Mouse (Mus musculus) forebrain, embryonic 16.5 days (tissue): ENCODE measurements at regions not wholly inside any gene's neighbourhood (a gene's known extent, or its start where the extent isn't known, plus 50 kb on each side); places are given as distances from the start of the nearest gene placed in this dataset.
"Not testable (repeated sequence)": the region's sequence is repeated elsewhere in the genome, so short reads cannot be mapped to it uniquely, and the experiment has no call there.

Source experiments
- ATAC-seq: fragments of 200-750 bp; cut with Nextera tagmentation; 2 replicates; pipeline ENCODE4 v1.8.0; 2017; ENCODE audit warnings: mild to moderate bottlenecking, moderate library complexity
- H3K27ac ChIP-seq: fragments of 300-500 bp; sonication (generic); 2 replicates; pipeline ENCODE4 v1.5.1; 2014; ENCODE audit warnings: low read length, control low read depth
- H3K27me3 ChIP-seq: fragments of 300-500 bp; sonication (generic); replicated peaks from 2 replicates; pipeline ENCODE4 v1.6.1; 2014; ENCODE audit warnings: low read length; ENCODE audit not compliant: control insufficient read depth, insufficient read depth
- H3K36me3 ChIP-seq: fragments of 300-500 bp; sonication (generic); 2 replicates; pipeline ENCODE4 v1.6.1; 2014; ENCODE audit not compliant: control insufficient read depth, insufficient read depth
- H3K4me1 ChIP-seq: fragments of 300-500 bp; sonication (generic); replicated peaks from 2 replicates; pipeline ENCODE4 v1.6.1; 2014; ENCODE audit warnings: low read length; ENCODE audit not compliant: control insufficient read depth, insufficient read depth
- H3K4me2 ChIP-seq: fragments of 300-500 bp; sonication (generic); 2 replicates; pipeline ENCODE4 v1.6.1; 2014; ENCODE audit warnings: mild to moderate bottlenecking, low read length, control low read depth
- H3K4me3 ChIP-seq: fragments of 300-500 bp; sonication (generic); replicated peaks from 2 replicates; pipeline ENCODE4 v1.5.1; 2014; ENCODE audit warnings: mild to moderate bottlenecking, low read length, control low read depth
- H3K9ac ChIP-seq: fragments of 300-500 bp; sonication (generic); replicated peaks from 2 replicates; pipeline ENCODE4 v1.6.1; 2014; ENCODE audit warnings: low read depth, low read length, control low read depth
- H3K9me3 ChIP-seq: fragments of 300-500 bp; sonication (generic); 2 replicates; pipeline ENCODE4 v1.6.1; 2016; ENCODE audit warnings: low read length; ENCODE audit not compliant: control insufficient read depth
- WGBS: fragments of 180-500 bp; shearing (Covaris S2); extraction: QIAGEN DNeasy Blood & Tissue Kit; methylation state at CpG from one replicate; pipeline ENCODE4 v1.1.7; 2014; 5-methylcytosine and 5-hydroxymethylcytosine counted together

DNA sequence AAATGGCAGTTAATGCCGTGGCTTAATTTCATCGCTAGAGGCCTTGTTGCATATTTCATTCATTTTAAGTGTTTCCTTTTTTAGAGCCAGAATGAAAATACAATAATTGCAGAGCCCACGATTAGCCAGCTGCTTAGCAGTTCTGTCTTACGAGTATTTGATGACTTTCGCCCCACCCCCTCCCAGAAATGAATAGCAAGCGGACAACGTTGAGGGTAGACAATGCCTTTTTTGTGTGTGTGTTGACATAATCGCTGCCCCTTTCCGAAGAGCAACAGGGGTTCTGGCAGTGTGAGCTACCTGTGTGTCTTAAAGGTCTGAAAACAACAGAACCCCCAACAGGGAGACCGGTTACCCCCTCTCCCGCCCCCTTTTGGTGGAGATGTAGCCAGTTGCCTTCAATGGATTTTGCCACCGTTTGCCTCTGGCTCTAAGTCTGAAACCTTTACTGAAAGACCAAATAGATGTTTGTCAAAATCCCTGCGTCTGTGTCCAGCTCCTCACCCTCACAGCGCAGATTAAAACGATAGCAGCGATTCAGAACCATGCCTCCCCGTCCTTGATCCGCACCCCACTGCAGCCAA, 242.6 kb upstream of the Gm6793 start:
- Histone ChIP-seq H3K9me3 (no peaks in the 10 kb centered on the region), H3K27ac (peak overlapping the region; percentile 70), H3K4me1 (peaks cover 14% of the 10 kb centered on the region), H3K4me3 (peak overlapping the region; percentile 36), H3K27me3 (no peaks in the 10 kb centered on the region), H3K9ac (peak overlapping the region; percentile 40), H3K36me3 (no peaks in the 10 kb centered on the region), H3K4me2 (peak overlapping the region; percentile 54)
- WGBS = 2% methylated on average over 18 of the region's 18 CpGs
- peak; percentile 77 for ATAC-seq

DNA sequence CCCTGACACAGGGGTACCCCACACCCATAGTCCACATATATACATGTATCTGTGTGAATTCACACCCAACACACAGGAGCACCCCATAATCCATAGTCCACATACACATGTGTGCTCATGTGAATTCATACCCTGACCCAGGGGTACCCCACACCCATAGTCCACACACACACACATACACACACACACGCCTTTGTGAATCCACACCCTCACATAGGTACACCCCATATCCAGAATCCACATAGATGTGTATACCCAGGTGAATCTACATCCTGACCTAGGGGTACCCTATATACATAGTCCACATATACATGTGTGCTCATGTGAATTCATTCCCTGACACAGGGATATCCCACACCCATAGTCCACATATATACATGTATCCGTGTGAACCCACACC, 231.8 kb upstream of the Gm6793 start:
- H3K27ac ChIP-seq, H3K4me1 ChIP-seq, ATAC-seq, H3K9me3 ChIP-seq, H3K9ac ChIP-seq, H3K4me3 ChIP-seq, H3K27me3 ChIP-seq, H3K4me2 ChIP-seq, H3K36me3 ChIP-seq: not testable (repeated sequence)
- WGBS = 92% methylated on average over 2 of the region's 2 CpGs

DNA sequence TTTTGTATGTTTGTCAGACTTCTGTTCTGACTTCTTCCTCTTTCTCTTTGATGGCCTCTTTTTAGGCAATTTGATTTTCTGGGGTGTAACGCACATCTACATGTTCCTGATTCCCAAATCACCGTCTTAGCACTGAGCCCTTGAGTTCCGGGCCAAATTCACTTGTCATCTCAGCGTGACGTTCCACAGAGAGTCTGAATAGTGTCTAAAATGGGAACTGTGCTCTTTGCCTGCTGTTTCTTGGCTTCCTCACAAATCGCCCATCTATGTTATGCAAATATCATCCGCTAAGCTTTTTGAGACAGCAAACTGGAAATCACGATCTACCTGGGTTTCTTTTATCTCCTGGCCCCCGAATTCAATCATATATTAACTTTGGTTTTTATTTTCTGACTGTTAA, 223.8 kb upstream of the Gm6793 start:
- H3K4me3 ChIP-seq = no peak overlapping the region
- 0 out of 2 replicates have a peak, but pooled peaks have one; percentile 31 for ATAC-seq
- H3K27ac ChIP-seq = no peak overlapping the region
- H3K9ac ChIP-seq = no peak overlapping the region
- H3K9me3 ChIP-seq = no peaks in the 10 kb centered on the region
- WGBS = 26% methylated on average over 9 of the region's 9 CpGs
- no peaks in the 10 kb centered on the region for H3K27me3 ChIP-seq
- peaks cover 4% of the 10 kb centered on the region; the same call in 1 of the 2 replicates for H3K4me1 ChIP-seq
- peak overlapping the region; percentile 1; the same call in 1 of the 2 replicates for H3K4me2 ChIP-seq
- H3K36me3 ChIP-seq = no peaks in the 10 kb centered on the region

DNA sequence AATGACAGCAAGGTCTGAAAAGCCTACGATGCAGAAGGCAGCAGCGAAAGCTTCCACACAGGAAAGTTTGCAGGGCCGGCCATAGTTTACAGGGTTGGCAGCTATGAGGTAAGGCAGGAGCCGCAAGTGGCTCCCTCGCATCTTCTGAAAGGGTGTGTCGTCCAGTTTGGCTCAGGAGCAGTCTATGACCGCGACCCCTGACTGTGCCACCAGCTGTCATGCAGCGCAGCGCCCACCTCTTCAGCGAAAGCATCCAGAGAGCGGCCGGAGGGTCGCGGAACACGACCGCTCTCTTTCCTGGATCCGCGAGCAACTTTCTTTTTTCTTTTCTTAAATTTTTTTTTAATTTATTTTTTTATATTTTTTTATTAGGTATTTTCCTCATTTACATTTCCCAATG, 221.9 kb upstream of the Gm6793 start:
- H3K4me1 ChIP-seq, H3K27ac ChIP-seq, H3K4me2 ChIP-seq, H3K9ac ChIP-seq, H3K36me3 ChIP-seq, H3K9me3 ChIP-seq, H3K27me3 ChIP-seq, H3K4me3 ChIP-seq, ATAC-seq: not testable (repeated sequence)
- WGBS = 96% methylated on average over 19 of the region's 19 CpGs

DNA sequence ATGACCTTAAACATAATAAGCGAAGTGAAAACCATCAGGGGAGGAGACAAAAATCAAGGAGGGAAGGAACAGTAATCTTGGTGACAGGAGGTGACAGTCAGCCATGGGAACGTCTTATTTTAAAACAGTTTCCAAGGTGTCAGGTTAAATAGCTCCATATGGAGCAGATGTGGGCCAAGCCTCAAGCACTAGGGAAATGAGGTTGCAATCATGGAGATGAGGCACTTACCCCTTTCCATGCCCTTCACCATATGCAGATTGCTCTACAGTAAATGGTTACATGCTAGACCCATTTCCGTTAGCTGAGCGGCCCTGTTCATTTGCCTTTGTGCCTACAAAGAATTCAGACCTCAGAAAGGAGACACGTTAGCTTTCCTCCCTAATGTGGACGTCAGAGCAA, 204.8 kb upstream of the Gm6793 start:
- Histone ChIP-seq H3K27ac (peak overlapping the region; percentile 33; the same call in 1 of the 2 replicates), H3K9ac (no peak overlapping the region), H3K9me3 (no peaks in the 10 kb centered on the region), H3K27me3 (no peaks in the 10 kb centered on the region), H3K4me2 (no peak overlapping the region), H3K36me3 (no peaks in the 10 kb centered on the region), H3K4me1 (no peaks in the 10 kb centered on the region; the same call in 1 of the 2 replicates), H3K4me3 (no peak overlapping the region)
- peak; percentile 84 for ATAC-seq
- 44% methylated on average over 6 of the region's 6 CpGs for WGBS

DNA sequence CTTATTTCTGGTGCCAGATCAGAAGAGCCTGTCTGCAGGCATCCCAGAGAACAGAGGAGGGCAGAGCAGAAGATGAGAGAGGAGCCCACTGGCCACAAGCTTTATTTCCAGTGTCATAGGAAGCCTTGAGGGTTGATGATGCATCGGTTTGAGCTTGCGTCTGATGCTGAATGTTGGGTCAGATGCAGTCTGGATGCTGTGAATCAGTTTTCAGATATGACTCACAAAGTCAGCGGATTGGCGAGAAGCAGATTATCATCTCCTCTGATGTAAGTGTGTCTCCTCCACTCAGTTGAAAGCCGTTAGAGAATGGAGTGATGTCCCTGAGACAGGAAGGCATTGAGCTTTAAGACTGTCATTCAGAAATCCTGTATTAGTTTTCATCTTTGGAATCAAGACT, 197.3 kb upstream of the Gm6793 start:
- 92% methylated on average over 5 of the region's 5 CpGs for WGBS
- Histone ChIP-seq H3K9me3 (no peaks in the 10 kb centered on the region), H3K4me2 (no peak overlapping the region), H3K4me1 (no peaks in the 10 kb centered on the region), H3K36me3 (no peaks in the 10 kb centered on the region), H3K27me3 (no peaks in the 10 kb centered on the region), H3K27ac (no peak overlapping the region), H3K4me3 (no peak overlapping the region), H3K9ac (no peak overlapping the region)
- no peak for ATAC-seq

DNA sequence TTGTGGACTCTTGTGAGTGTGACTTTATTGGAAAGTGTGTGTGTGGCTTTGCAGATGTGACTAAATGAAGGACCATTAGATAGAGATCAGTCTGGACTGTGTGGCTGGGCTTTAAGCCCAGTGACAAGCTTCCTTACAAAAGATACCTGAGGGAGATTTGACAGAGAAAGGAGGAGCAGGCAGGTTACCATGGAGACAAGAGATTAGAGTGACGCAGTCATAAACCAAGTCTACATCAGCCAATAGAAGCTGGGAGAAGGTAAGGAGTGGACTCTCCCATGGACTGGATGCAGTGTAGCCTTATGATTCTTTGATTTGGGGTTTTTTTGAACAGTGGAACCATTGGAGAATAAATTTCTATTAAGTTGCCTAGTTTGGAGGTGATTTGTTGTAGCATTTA, 181.6 kb upstream of the Gm6793 start:
- no peak overlapping the region for H3K27ac ChIP-seq
- peaks cover 4% of the 10 kb centered on the region; the same call in 1 of the 2 replicates for H3K4me1 ChIP-seq
- H3K36me3 ChIP-seq = no peaks in the 10 kb centered on the region
- H3K4me2 ChIP-seq = no peak overlapping the region
- no peak overlapping the region for H3K9ac ChIP-seq
- 32% methylated on average over 1 of the region's 1 CpGs for WGBS
- no peaks in the 10 kb centered on the region for H3K9me3 ChIP-seq
- no peaks in the 10 kb centered on the region for H3K27me3 ChIP-seq
- ATAC-seq = no peak
- no peak overlapping the region for H3K4me3 ChIP-seq

DNA sequence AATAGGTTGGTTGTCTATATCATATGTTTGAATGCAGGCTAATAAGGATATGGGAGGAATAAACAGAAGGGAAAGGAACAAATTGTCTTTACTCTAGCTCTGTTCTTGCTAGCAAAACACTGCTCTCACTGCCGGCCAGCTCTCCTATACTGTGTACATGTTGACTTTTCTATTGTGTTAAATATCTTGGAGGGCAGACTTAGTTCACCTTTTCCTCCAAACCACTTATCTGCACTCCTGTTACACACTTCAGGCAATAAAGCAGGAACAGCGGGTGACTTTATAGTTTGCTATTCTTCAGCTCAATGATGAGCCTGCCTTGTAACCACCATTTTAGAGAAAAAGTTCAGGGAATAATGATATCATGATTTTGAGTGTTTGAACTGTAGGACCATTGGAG, 181.0 kb upstream of the Gm6793 start:
- Histone ChIP-seq H3K4me3 (no peak overlapping the region), H3K27ac (no peak overlapping the region), H3K9ac (no peak overlapping the region), H3K4me1 (peaks cover 4% of the 10 kb centered on the region; the same call in 1 of the 2 replicates), H3K27me3 (no peaks in the 10 kb centered on the region), H3K9me3 (no peaks in the 10 kb centered on the region), H3K4me2 (no peak overlapping the region), H3K36me3 (no peaks in the 10 kb centered on the region)
- no peak for ATAC-seq
- 80% methylated on average over 2 of the region's 2 CpGs for WGBS

DNA sequence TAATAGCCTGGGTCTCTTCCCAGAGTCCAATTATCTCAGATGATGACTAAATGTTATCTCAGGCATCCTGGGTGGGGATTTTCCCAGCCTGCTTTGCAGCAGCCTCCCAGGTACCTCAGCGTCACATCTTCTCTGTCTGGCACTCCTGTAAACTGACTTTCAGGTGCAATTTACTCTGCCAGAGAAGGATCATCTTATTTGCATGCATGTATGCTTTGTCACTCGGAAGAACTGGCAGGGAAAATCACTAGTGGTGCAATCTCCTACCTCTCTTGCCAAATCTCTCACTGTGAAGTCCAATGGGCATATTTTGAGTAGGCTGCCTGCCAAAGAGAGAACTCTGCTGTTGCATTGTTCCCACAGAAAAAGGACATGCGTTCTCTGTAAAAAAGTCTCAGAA, 177.0 kb upstream of the Gm6793 start:
- Histone ChIP-seq H3K4me2 (no peak overlapping the region), H3K9ac (no peak overlapping the region), H3K36me3 (no peaks in the 10 kb centered on the region), H3K27ac (no peak overlapping the region), H3K9me3 (no peaks in the 10 kb centered on the region), H3K27me3 (no peaks in the 10 kb centered on the region), H3K4me1 (peaks cover 4% of the 10 kb centered on the region; the same call in 1 of the 2 replicates), H3K4me3 (no peak overlapping the region)
- WGBS = 39% methylated on average over 3 of the region's 3 CpGs
- ATAC-seq = no peak

DNA sequence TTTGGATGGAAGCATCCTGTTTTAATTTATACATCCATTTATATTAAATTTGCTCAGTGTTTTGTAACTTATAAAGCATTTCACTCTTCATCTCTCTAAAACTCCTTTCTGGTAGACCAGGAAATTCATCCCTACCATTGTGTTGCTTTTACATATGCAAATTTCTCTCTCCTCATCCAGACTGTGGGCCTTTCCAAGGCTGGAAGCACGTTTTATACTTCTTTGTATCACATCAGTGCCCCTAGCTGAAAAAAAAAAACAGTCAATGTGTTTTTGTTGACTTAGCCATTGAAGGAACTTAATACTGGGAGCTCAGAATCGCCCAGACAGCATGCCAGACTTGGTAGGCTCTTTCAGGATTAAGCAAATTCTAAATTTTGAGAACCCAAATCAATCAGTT, 174.9 kb upstream of the Gm6793 start:
- Histone ChIP-seq H3K4me1 (peaks cover 4% of the 10 kb centered on the region; the same call in 1 of the 2 replicates), H3K4me2 (no peak overlapping the region), H3K9me3 (peaks cover 3% of the 10 kb centered on the region; the same call in 1 of the 2 replicates), H3K27me3 (no peaks in the 10 kb centered on the region), H3K4me3 (no peak overlapping the region), H3K36me3 (no peaks in the 10 kb centered on the region), H3K27ac (no peak overlapping the region), H3K9ac (no peak overlapping the region)
- 4% methylated on average over 2 of the region's 2 CpGs for WGBS
- no peak for ATAC-seq
